Mouse (Mus musculus): Measurements from ENCODE around the gene Krtap10-10. TPM values are rescaled to one million over a fixed set of nuclear protein-coding genes. Genes with fewer than 3 reads are reported as not detected.

Krtap10-10 gene
- total and polyA plus RNA-seq, 3 experiments = not detected

GRCm38 (mm10) chr10:77880305-77880704 lies 44.6 kb downstream of the Krtap10-10 start:
- Histone ChIP-seq H3K4me3 (ENCODE audit: control insufficient read depth in 1 of 2, insufficient read depth in 1 of 2, low read depth in 2 of 2, low read length in 2 of 2) (no peak overlapping the region), H3K9ac (ENCODE audit: control insufficient read depth, low read depth, low read length, poor library complexity, severe bottlenecking) (no peak overlapping the region), H3K9me3 (replicated peaks; ENCODE audit: insufficient read depth, low read length) (no peaks in the 10 kb centered on the region), H3K79me2 (ENCODE audit: control insufficient read depth, insufficient read depth, low read length, poor library complexity) (no peaks in the 10 kb centered on the region), H3K27me3 (ENCODE audit: control insufficient read depth in 1 of 2, insufficient read depth in 2 of 2, low read length in 2 of 2) (no peaks in the 10 kb centered on the region), H3K36me3 (ENCODE audit: control insufficient read depth in 1 of 2, insufficient read depth in 2 of 2, low read length in 2 of 2) (no peaks in the 10 kb centered on the region), H3K27ac (ENCODE audit: control insufficient read depth, low read depth, low read length) (no peak overlapping the region), H3K4me1 (ENCODE audit: control insufficient read depth in 1 of 2, insufficient read depth in 2 of 2, low read length in 2 of 2) (0 out of 4 replicates have a peak, but pooled peaks cover 0 to 2% of the 10 kb centered on the region in 2 experiments)
- TF ChIP-seq CTCF (IDR thresholded peaks at IDR 0.05 in 2 of 3, conservative IDR thresholded peaks at IDR 0.05 in 1 of 3; ENCODE audit: control insufficient read depth in 1 of 3, insufficient read depth in 1 of 3, low read depth in 2 of 3, low read length in 3 of 3, poor library complexity in 1 of 3, severe bottlenecking in 1 of 3) = peak in 2 of 3 experiments; percentile 34 to 42; a peak in 4 of 6 replicates
- peak; percentile 43 for TF ChIP-seq RAD21 (IDR thresholded peaks at IDR 0.05; ENCODE audit: low read depth, low read length)
- no peak for TF ChIP-seq POLR2AphosphoS2 (IDR thresholded peaks at IDR 0.05; ENCODE audit: low read length)
- no peak for TF ChIP-seq MEF2A (IDR thresholded peaks at IDR 0.05; ENCODE audit: extremely low read depth, insufficient replicate concordance, low read depth, low read length, poor library complexity, severe bottlenecking)
- 0 out of 2 replicates have a peak, but pooled peaks have one; percentile 17 for TF ChIP-seq SMC3 (IDR thresholded peaks at IDR 0.05; ENCODE audit: low read depth, low read length)
- TF ChIP-seq KAT2A (conservative IDR thresholded peaks at IDR 0.05; ENCODE audit: low read depth, low read length) = no peak
- no peak for TF ChIP-seq USF1 (IDR thresholded peaks at IDR 0.05; ENCODE audit: low read depth, low read length)
- TF ChIP-seq MYC (IDR thresholded peaks at IDR 0.05; ENCODE audit: low read depth, low read length) = no peak
- no peak for TF ChIP-seq MAZ (IDR thresholded peaks at IDR 0.05; ENCODE audit: low read depth, low read length)
- no peak for TF ChIP-seq NELFE (IDR thresholded peaks at IDR 0.05; ENCODE audit: low read depth, low read length)
- no peak for TF ChIP-seq MAFK (IDR thresholded peaks at IDR 0.05; ENCODE audit: borderline replicate concordance, low read depth, low read length)
- TF ChIP-seq USF2 (IDR thresholded peaks at IDR 0.05; ENCODE audit: borderline replicate concordance in 1 of 2, insufficient read depth in 1 of 2, low read depth in 1 of 2, low read length in 2 of 2) = no peak
- TF ChIP-seq MXI1 (IDR thresholded peaks at IDR 0.05; ENCODE audit: low read depth, low read length) = no peak
- DNase-seq (ENCODE audit: low read depth, low spot score) = peak; percentile 41

- no peak overlapping the region for H3K4me3 ChIP-seq (ENCODE audit: control insufficient read depth in 1 of 2, insufficient read depth in 1 of 2, low read depth in 2 of 2, low read length in 2 of 2)
- DNase-seq (ENCODE audit: low read depth, low spot score) = peak; percentile 28
These were observed 46.8 kb downstream of the Krtap10-10 start for GRCm38 (mm10) chr10:77882553-77882952.

More at GRCm38 (mm10) chr10:77882553-77882952, 46.8 kb downstream of the Krtap10-10 start:
- H3K9ac ChIP-seq (ENCODE audit: control insufficient read depth, low read depth, low read length, poor library complexity, severe bottlenecking) = no peak overlapping the region
- H3K4me1 ChIP-seq (ENCODE audit: control insufficient read depth in 1 of 2, insufficient read depth in 2 of 2, low read length in 2 of 2) = 0 out of 4 replicates have a peak, but pooled peaks cover 0 to 2% of the 10 kb centered on the region in 2 experiments
- no peaks in the 10 kb centered on the region for H3K36me3 ChIP-seq (ENCODE audit: control insufficient read depth in 1 of 2, insufficient read depth in 2 of 2, low read length in 2 of 2)
- 0 out of 4 replicates have a peak, but pooled peaks cover 0 to 1% of the 10 kb centered on the region in 2 experiments for H3K27me3 ChIP-seq (ENCODE audit: control insufficient read depth in 1 of 2, insufficient read depth in 2 of 2, low read length in 2 of 2)
- TF ChIP-seq ETS1 (IDR thresholded peaks at IDR 0.05; ENCODE audit: low read depth, low read length) (no peak), CTCF (IDR thresholded peaks at IDR 0.05 in 2 of 3, conservative IDR thresholded peaks at IDR 0.05 in 1 of 3; ENCODE audit: control insufficient read depth in 1 of 3, insufficient read depth in 1 of 3, low read depth in 2 of 3, low read length in 3 of 3, poor library complexity in 1 of 3, severe bottlenecking in 1 of 3) (peak; percentile 37 to 61 (median 45)), SMC3 (IDR thresholded peaks at IDR 0.05; ENCODE audit: low read depth, low read length) (peak; percentile 32)
- no peak overlapping the region for H3K27ac ChIP-seq (ENCODE audit: control insufficient read depth, low read depth, low read length)
- no peaks in the 10 kb centered on the region for H3K9me3 ChIP-seq (replicated peaks; ENCODE audit: insufficient read depth, low read length)
- no peaks in the 10 kb centered on the region for H3K79me2 ChIP-seq (ENCODE audit: control insufficient read depth, insufficient read depth, low read length, poor library complexity)
